Mouse (Mus musculus) forebrain, postnatal 0 days (tissue): ENCODE results near the gene 4921517D22Rik. TPM values are rescaled to one million over a fixed set of nuclear protein-coding genes. Genes with fewer than 3 reads are reported as not detected.

Source experiments
- ATAC-seq: fragments of 200-750 bp; cut with Nextera tagmentation; 2 replicates; pipeline ENCODE4 v1.8.0; 2017; ENCODE audit warnings: mild to moderate bottlenecking, moderate library complexity
- DNase-seq: peaks from one replicate; pipeline ENCODE4 v3.0.0-alpha.2; 2015
- H3K27ac ChIP-seq: fragments of 300-500 bp; sonication (generic); 2 replicates; pipeline ENCODE4 v1.5.1; 2014; ENCODE audit warnings: low read depth, mild to moderate bottlenecking, antibody characterized with exemption, low read length, moderate library complexity, mixed read lengths
- H3K27me3 ChIP-seq: fragments of 300-500 bp; sonication (generic); 2 replicates; pipeline ENCODE4 v1.6.1; 2014; ENCODE audit warnings: mild to moderate bottlenecking, low read length, mixed read lengths; ENCODE audit not compliant: insufficient read depth
- H3K36me3 ChIP-seq: fragments of 300-500 bp; sonication (generic); 2 replicates; pipeline ENCODE4 v1.6.1; 2014; ENCODE audit warnings: mild to moderate bottlenecking, moderate library complexity; ENCODE audit not compliant: insufficient read depth
- H3K4me1 ChIP-seq: fragments of 300-500 bp; sonication (generic); 2 replicates; pipeline ENCODE4 v1.6.1; 2014; ENCODE audit warnings: antibody characterized with exemption; ENCODE audit not compliant: insufficient read depth
- H3K4me2 ChIP-seq: fragments of 300-500 bp; sonication (generic); 2 replicates; pipeline ENCODE4 v1.6.1; 2014; ENCODE audit warnings: low read depth, mild to moderate bottlenecking, moderate library complexity
- H3K4me3 ChIP-seq: fragments of 300-500 bp; sonication (generic); 2 replicates; pipeline ENCODE4 v1.5.1; 2014; ENCODE audit warnings: low read depth, low read length, mixed read lengths
- H3K9ac ChIP-seq: fragments of 300-500 bp; sonication (generic); 2 replicates; pipeline ENCODE4 v1.6.1; 2014; ENCODE audit warnings: mild to moderate bottlenecking
- H3K9me3 ChIP-seq: fragments of 300-500 bp; sonication (generic); 2 replicates; pipeline ENCODE4 v1.6.1; 2016; ENCODE audit warnings: low read length
- CTCF ChIP-seq: sonication (generic); IDR thresholded peaks from 2 replicates; pipeline ENCODE4 v1.5.1; 2016; ENCODE audit warnings: antibody characterized with exemption, control low read depth, low read depth
- WGBS: fragments of 180-500 bp; shearing (Covaris S2); extraction: QIAGEN DNeasy Blood & Tissue Kit; methylation state at CpG from one replicate; pipeline ENCODE4 v1.1.7; 2014; 5-methylcytosine and 5-hydroxymethylcytosine counted together
- polyA plus RNA-seq: library from polyadenylated mRNA; unstranded; fragments of >200 nt; fragmentation: Nextera tagmentation; extraction: Ambion mirVana; gene quantifications from 2 replicates; pipeline ENCODE4 v1.2.1, GENCODE M21; 2015
- total RNA-seq: library from RNA; depleted of rRNA; stranded (reverse); fragments of >200 nt; gene quantifications from 2 replicates; pipeline ENCODE4 v1.2.3, GENCODE M21; 2014

4921517D22Rik gene
- total and polyA plus RNA-seq, 2 experiments from 2014 or later = not detected

- H3K9me3 ChIP-seq = no peaks in the 10 kb centered on the region
- no peaks in the 10 kb centered on the region for H3K4me1 ChIP-seq
- H3K4me3 ChIP-seq = no peak overlapping the region
- 89% methylated on average over 3 of the region's 3 CpGs for WGBS
- H3K4me2 ChIP-seq = no peak overlapping the region
- H3K9ac ChIP-seq = no peak overlapping the region
- H3K27me3 ChIP-seq = no peaks in the 10 kb centered on the region
- no peak overlapping the region for H3K27ac ChIP-seq
- DNase-seq = no peak
- ATAC-seq = no peak
- no peak for TF ChIP-seq CTCF
- no peaks in the 10 kb centered on the region for H3K36me3 ChIP-seq
These were observed 4.1 kb downstream of the 4921517D22Rik start for GRCm38 (mm10) chr13:59689843-59690242.

- DNase-seq (no peak), ATAC-seq (no peak)
- Histone ChIP-seq H3K27me3 (no peaks in the 10 kb centered on the region), H3K4me2 (no peak overlapping the region), H3K27ac (no peak overlapping the region), H3K9me3 (no peaks in the 10 kb centered on the region), H3K4me1 (no peaks in the 10 kb centered on the region), H3K4me3 (no peak overlapping the region), H3K9ac (no peak overlapping the region), H3K36me3 (no peaks in the 10 kb centered on the region)
- WGBS = 88% methylated on average over 9 of the region's 9 CpGs
- TF ChIP-seq CTCF = no peak
These were observed 4.6 kb downstream of the 4921517D22Rik start for GRCm38 (mm10) chr13:59689313-59689712.

- Histone ChIP-seq H3K27me3 (no peaks in the 10 kb centered on the region), H3K9me3 (no peaks in the 10 kb centered on the region), H3K9ac (no peak overlapping the region), H3K27ac (no peak overlapping the region), H3K4me2 (no peak overlapping the region), H3K4me3 (no peak overlapping the region), H3K36me3 (no peaks in the 10 kb centered on the region), H3K4me1 (no peaks in the 10 kb centered on the region)
- DNase-seq = no peak
- 75% methylated on average over 13 of the region's 13 CpGs for WGBS
- no peak for ATAC-seq
- no peak for TF ChIP-seq CTCF
These were observed 5.6 kb downstream of the 4921517D22Rik start for GRCm38 (mm10) chr13:59688338-59688770.

GRCm38 (mm10) chr13:59685236-59685635, 8.7 kb downstream of the 4921517D22Rik start:
- TF ChIP-seq CTCF = no peak
- Histone ChIP-seq H3K9me3 (no peaks in the 10 kb centered on the region), H3K36me3 (no peaks in the 10 kb centered on the region), H3K27ac (no peak overlapping the region), H3K4me3 (no peak overlapping the region), H3K4me2 (no peak overlapping the region), H3K27me3 (no peaks in the 10 kb centered on the region), H3K9ac (no peak overlapping the region), H3K4me1 (no peaks in the 10 kb centered on the region)
- 80% methylated on average over 3 of the region's 3 CpGs for WGBS
- no peak for ATAC-seq
- DNase-seq = no peak

GRCm38 (mm10) chr13:59682629-59683028, 11.3 kb downstream of the 4921517D22Rik start:
- Histone ChIP-seq H3K4me3 (no peak overlapping the region), H3K9me3 (no peaks in the 10 kb centered on the region), H3K27me3 (no peaks in the 10 kb centered on the region), H3K4me2 (no peak overlapping the region), H3K9ac (no peak overlapping the region), H3K27ac (no peak overlapping the region), H3K4me1 (no peaks in the 10 kb centered on the region), H3K36me3 (no peaks in the 10 kb centered on the region)
- ATAC-seq = no peak
- no peak for TF ChIP-seq CTCF
- 39% methylated on average over 7 of the region's 7 CpGs for WGBS
- DNase-seq = no peak

GRCm38 (mm10) chr13:59679908-59680307, 14.0 kb downstream of the 4921517D22Rik start:
- DNase-seq = no peak
- no peak overlapping the region for H3K4me2 ChIP-seq
- H3K4me1 ChIP-seq = no peaks in the 10 kb centered on the region
- no peak overlapping the region for H3K4me3 ChIP-seq
- H3K36me3 ChIP-seq = no peaks in the 10 kb centered on the region
- no peak overlapping the region for H3K27ac ChIP-seq
- TF ChIP-seq CTCF = no peak
- no peaks in the 10 kb centered on the region for H3K9me3 ChIP-seq
- no peak overlapping the region for H3K9ac ChIP-seq
- H3K27me3 ChIP-seq = no peaks in the 10 kb centered on the region
- WGBS = 73% methylated on average over 4 of the region's 4 CpGs
- no peak for ATAC-seq

- no peak overlapping the region for H3K9ac ChIP-seq
- no peaks in the 10 kb centered on the region for H3K9me3 ChIP-seq
- 60% methylated on average over 4 of the region's 4 CpGs for whole genome bisulfite sequencing
- no peaks in the 10 kb centered on the region for H3K36me3 ChIP-seq
- ATAC-seq (no peak), DNase-seq (no peak)
- TF ChIP-seq CTCF = no peak
- H3K27ac ChIP-seq = no peak overlapping the region
- no peaks in the 10 kb centered on the region for H3K4me1 ChIP-seq
- H3K27me3 ChIP-seq = no peaks in the 10 kb centered on the region
- H3K4me2 ChIP-seq = no peak overlapping the region
- H3K4me3 ChIP-seq = no peak overlapping the region
These were observed 14.6 kb downstream of the 4921517D22Rik start for GRCm38 (mm10) chr13:59679306-59679705.
